Mouse (Mus musculus) MEL (cell line): ENCODE data around the gene Gm20431.

Experiments used
- CHD2 ChIP-seq: IDR thresholded peaks from 2 replicates; pipeline ENCODE4 v1.6.1; 2011; ENCODE audit warnings: low read length, improper control_type of control experiment
- CTCF ChIP-seq, 3 experiments: IDR thresholded peaks in 2 of 3; conservative IDR thresholded peaks in 1 of 3; 2 replicates each; pipeline ENCODE4 v1.5.1; 2011 to 2012; ENCODE audit warnings: low read length in 3 of 3, low read depth in 2 of 3, mild to moderate bottlenecking in 2 of 3, improper control_type of control experiment in 1 of 3, inconsistent platforms in 1 of 3, mixed read lengths in 1 of 3, moderate library complexity in 1 of 3; ENCODE audit not compliant: control insufficient read depth in 1 of 3, insufficient read depth in 1 of 3, poor library complexity in 1 of 3, severe bottlenecking in 1 of 3
- EP300 ChIP-seq, 2 experiments: IDR thresholded peaks; 2 replicates each; pipeline ENCODE4 v1.6.1; 2011; ENCODE audit warnings: improper control_type of control experiment in 2 of 2, low read length in 2 of 2, low read depth in 1 of 2, mild to moderate bottlenecking in 1 of 2
- ETS1 ChIP-seq: IDR thresholded peaks from 2 replicates; pipeline ENCODE4 v1.6.1; 2012; ENCODE audit warnings: low read depth, mild to moderate bottlenecking, inconsistent platforms, low read length, improper control_type of control experiment, moderate library complexity
- GABPA ChIP-seq: IDR thresholded peaks from 2 replicates; pipeline ENCODE4 v1.6.1; 2012; ENCODE audit warnings: low read depth, mild to moderate bottlenecking, inconsistent platforms, low read length, improper control_type of control experiment, moderate library complexity
- GATA1 ChIP-seq: IDR thresholded peaks from 2 replicates; pipeline ENCODE4 v1.6.1; 2011; ENCODE audit warnings: low read depth, low read length, improper control_type of control experiment
- MAFK ChIP-seq: IDR thresholded peaks from 2 replicates; pipeline ENCODE4 v1.6.1; 2011; ENCODE audit warnings: low read depth, mild to moderate bottlenecking, low read length, improper control_type of control experiment, borderline replicate concordance
- MYC ChIP-seq: IDR thresholded peaks from 2 replicates; pipeline ENCODE4 v1.6.1; 2011; ENCODE audit warnings: low read depth, mild to moderate bottlenecking, low read length, improper control_type of control experiment, moderate library complexity
- POLR2A ChIP-seq, 2 experiments: IDR thresholded peaks; 2 replicates each; pipeline ENCODE4 v1.6.1; 2011 to 2012; ENCODE audit warnings: low read length in 2 of 2, mild to moderate bottlenecking in 2 of 2, control low read depth in 1 of 2, improper control_type of control experiment in 1 of 2, low read depth in 1 of 2, moderate library complexity in 1 of 2; ENCODE audit not compliant: control insufficient read depth in 1 of 2, insufficient read depth in 1 of 2, poor library complexity in 1 of 2
- POLR2AphosphoS2 ChIP-seq: IDR thresholded peaks from 2 replicates; pipeline ENCODE4 v1.6.1; 2011; ENCODE audit warnings: low read length, improper control_type of control experiment
- POLR2AphosphoS5 ChIP-seq: IDR thresholded peaks from 2 replicates; pipeline ENCODE4 v1.6.1; 2012; ENCODE audit warnings: low read depth, borderline replicate concordance, mild to moderate bottlenecking, inconsistent platforms, low read length, moderate library complexity, mixed read lengths
- USF1 ChIP-seq: IDR thresholded peaks from 2 replicates; pipeline ENCODE4 v1.6.1; 2014; ENCODE audit warnings: low read depth, mild to moderate bottlenecking, inconsistent platforms, low read length, improper control_type of control experiment, moderate library complexity
- USF2 ChIP-seq, 2 experiments: IDR thresholded peaks; 2 replicates each; pipeline ENCODE4 v1.6.1; 2011 to 2012; ENCODE audit warnings: improper control_type of control experiment in 2 of 2, low read length in 2 of 2, borderline replicate concordance in 1 of 2, inconsistent platforms in 1 of 2, low read depth in 1 of 2, mild to moderate bottlenecking in 1 of 2; ENCODE audit not compliant: insufficient read depth in 1 of 2

DNA sequence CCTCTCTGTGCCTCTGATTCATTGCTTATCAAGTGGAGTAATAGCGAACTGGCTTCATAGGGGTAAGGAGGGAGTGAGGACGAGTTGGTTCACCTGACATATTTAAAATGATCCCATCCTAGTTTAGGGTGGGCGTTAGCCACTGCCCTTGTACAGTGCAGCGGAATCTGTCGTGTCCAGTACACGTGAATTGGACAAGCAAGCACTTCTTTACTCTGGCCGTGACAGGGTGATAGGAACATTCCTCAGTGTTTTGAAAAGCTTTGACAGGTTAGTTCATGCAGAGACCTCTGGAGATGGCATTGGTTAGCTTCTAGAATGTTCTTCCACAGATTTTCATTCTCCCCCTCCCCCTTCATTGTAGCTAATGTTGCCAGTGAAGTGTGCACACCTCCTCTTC, 33.7 kb upstream of the Gm20431 start:
- TF ChIP-seq CTCF (IDR thresholded peaks at IDR 0.05 in 2 of 3, conservative IDR thresholded peaks at IDR 0.05 in 1 of 3; ENCODE audit: control insufficient read depth in 1 of 3, insufficient read depth in 1 of 3, low read depth in 2 of 3, low read length in 3 of 3, poor library complexity in 1 of 3, severe bottlenecking in 1 of 3) (no peak), POLR2AphosphoS2 (no peak), POLR2AphosphoS5 (no peak), USF2 (IDR thresholded peaks at IDR 0.05; ENCODE audit: borderline replicate concordance in 1 of 2, insufficient read depth in 1 of 2, low read depth in 1 of 2, low read length in 2 of 2) (no peak), POLR2A (IDR thresholded peaks at IDR 0.05; ENCODE audit: control insufficient read depth in 1 of 2, insufficient read depth in 1 of 2, low read depth in 1 of 2, low read length in 2 of 2, poor library complexity in 1 of 2) (no peak), ETS1 (no peak), EP300 (IDR thresholded peaks at IDR 0.05; ENCODE audit: low read depth in 1 of 2, low read length in 2 of 2) (no peak), GABPA (no peak), CHD2 (no peak), USF1 (no peak), MYC (no peak), GATA1 (no peak), MAFK (no peak)
